Mouse (Mus musculus) bone marrow, adult 2 months (tissue): Measurements from ENCODE around the gene Ripply2. TPM values are rescaled to one million over a fixed set of nuclear protein-coding genes. Genes with fewer than 3 reads are reported as not detected.

ENCODE experiments used
- H3K27ac ChIP-seq: fragments of 200-500 bp; 2 replicates; pipeline ENCODE4 v1.5.1; 2012; ENCODE audit warnings: low read depth, mild to moderate bottlenecking, control low read depth, inconsistent platforms, low read length; ENCODE audit not compliant: control insufficient read depth, poor library complexity, insufficient read depth
- H3K4me1 ChIP-seq: fragments of 200-500 bp; 2 replicates; pipeline ENCODE4 v1.6.1; 2011; ENCODE audit warnings: low read length; ENCODE audit not compliant: control insufficient read depth, insufficient read depth
- H3K4me3 ChIP-seq: fragments of 200-500 bp; replicated peaks from 2 replicates; pipeline ENCODE3; 2011; ENCODE audit warnings: mild to moderate bottlenecking, low read depth, low read length, control low read depth; ENCODE audit not compliant: control insufficient read depth
- CTCF ChIP-seq: fragments of 200-500 bp; IDR thresholded peaks from 2 replicates; pipeline ENCODE4 v1.5.1; 2011; ENCODE audit warnings: low read length, control low read depth; ENCODE audit not compliant: control insufficient read depth, insufficient read depth
- POLR2A ChIP-seq: fragments of 200-500 bp; IDR thresholded peaks from 2 replicates; pipeline ENCODE4 v1.6.1; 2011; ENCODE audit warnings: low read depth, mild to moderate bottlenecking, control low read depth, low read length, borderline replicate concordance; ENCODE audit not compliant: control insufficient read depth
- WGBS: fragments of 180-500 bp; shearing (Covaris S2); methylation state at CpG from one replicate; pipeline ENCODE4 v1.1.7; 2018; 5-methylcytosine and 5-hydroxymethylcytosine counted together
- polyA plus RNA-seq: library from polyadenylated mRNA; stranded (reverse); fragments of >200 nt; gene quantifications from 2 replicates; pipeline ENCODE4 v1.2.4, GENCODE M21; 2011; ENCODE audit warnings: low replicate concordance; ENCODE audit not compliant: missing spikeins, insufficient read depth, insufficient read length

The Ripply2 gene
- polyA plus RNA-seq, 1 experiment, result not detected

GRCm38 (mm10) chr9:86985105-86985504 lies 30.2 kb upstream of the Ripply2 start:
- no peak overlapping the region for H3K27ac ChIP-seq
- TF ChIP-seq CTCF (no peak), POLR2A (no peak)
- H3K4me1 ChIP-seq, result no peaks in the 10 kb centered on the region
- WGBS, result 53% methylated on average over 6 of the region's 6 CpGs
- H3K4me3 ChIP-seq, result no peak overlapping the region

GRCm38 (mm10) chr9:86986703-86987296 lies 28.5 kb upstream of the Ripply2 start:
- Histone ChIP-seq H3K4me1 (no peaks in the 10 kb centered on the region), H3K27ac (no peak overlapping the region), H3K4me3 (no peak overlapping the region)
- TF ChIP-seq CTCF, result no peak
- TF ChIP-seq POLR2A, result no peak
- WGBS, result 66% methylated on average over 7 of the region's 7 CpGs

GRCm38 (mm10) chr9:86989822-86990221 lies 25.5 kb upstream of the Ripply2 start:
- Histone ChIP-seq H3K4me1 (no peaks in the 10 kb centered on the region), H3K27ac (no peak overlapping the region), H3K4me3 (no peak overlapping the region)
- TF ChIP-seq POLR2A (no peak), CTCF (no peak)

- TF ChIP-seq CTCF (no peak), POLR2A (no peak)
- Histone ChIP-seq H3K4me1 (no peaks in the 10 kb centered on the region), H3K27ac (no peak overlapping the region), H3K4me3 (no peak overlapping the region)
- WGBS, result 74% methylated on average over 8 of the region's 8 CpGs
Measured at GRCm38 (mm10) chr9:86991758-86992157, 23.6 kb upstream of the Ripply2 start.

- no peak for TF ChIP-seq POLR2A
- TF ChIP-seq CTCF, result no peak
- Histone ChIP-seq H3K27ac (no peak overlapping the region), H3K4me3 (no peak overlapping the region), H3K4me1 (no peaks in the 10 kb centered on the region)
- WGBS, result 62% methylated on average over 3 of the region's 3 CpGs
Measured at GRCm38 (mm10) chr9:86997046-86997691, 18.2 kb upstream of the Ripply2 start.

GRCm38 (mm10) chr9:86999956-87000582 lies 15.3 kb upstream of the Ripply2 start:
- Histone ChIP-seq H3K4me3 (no peak overlapping the region), H3K27ac (no peak overlapping the region), H3K4me1 (no peaks in the 10 kb centered on the region)
- 68% methylated on average over 2 of the region's 2 CpGs for WGBS
- TF ChIP-seq CTCF (no peak), POLR2A (no peak)

GRCm38 (mm10) chr9:87004701-87005434 lies 10.5 kb upstream of the Ripply2 start:
- Histone ChIP-seq H3K4me1 (no peaks in the 10 kb centered on the region), H3K27ac (no peak overlapping the region), H3K4me3 (no peak overlapping the region)
- TF ChIP-seq POLR2A (no peak), CTCF (no peak)
- 76% methylated on average over 6 of the region's 6 CpGs for WGBS

- H3K27ac ChIP-seq, result no peak overlapping the region
- H3K4me1 ChIP-seq, result no peaks in the 10 kb centered on the region
- WGBS, result 45% methylated on average over 5 of the region's 5 CpGs
- no peak for TF ChIP-seq POLR2A
- no peak for TF ChIP-seq CTCF
- no peak overlapping the region for H3K4me3 ChIP-seq
Measured at GRCm38 (mm10) chr9:87005435-87005779, 9.9 kb upstream of the Ripply2 start.
